Mouse (Mus musculus) right cerebral cortex, postnatal 36 days (tissue): ENCODE data around the gene Prdm1.

Experiments
- DNase-seq, 2 experiments: peaks; one replicate each; pipeline ENCODE4 v3.0.0; 2022; ENCODE audit warnings: low spot score in 2 of 2, mixed read lengths in 1 of 2

Prdm1 gene

GRCm38 (mm10) chr10:44418901-44419300 is 109.4 kb downstream of the Prdm1 start:
- DNase-seq: no peak

DNA sequence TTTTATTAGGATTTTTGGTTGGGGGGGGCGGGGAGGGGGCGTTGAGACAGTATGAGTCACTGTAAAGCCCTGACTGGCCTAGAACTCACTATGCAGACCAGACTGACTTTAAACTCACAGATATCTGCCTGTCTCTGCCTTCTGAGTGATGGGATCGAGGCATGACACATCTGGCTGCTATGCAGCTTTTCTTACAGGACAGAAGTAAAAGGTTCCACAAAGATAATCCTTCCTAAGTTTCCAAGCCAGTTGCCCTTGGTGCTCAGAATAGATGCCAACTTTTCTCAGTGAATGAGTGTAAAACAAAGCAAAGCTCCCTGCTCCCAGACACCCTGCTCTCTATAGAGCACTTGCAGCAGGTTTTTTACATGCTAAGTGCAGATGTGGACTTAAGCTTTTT is 112.7 kb downstream of the Prdm1 start:
- no peak for DNase-seq

DNA sequence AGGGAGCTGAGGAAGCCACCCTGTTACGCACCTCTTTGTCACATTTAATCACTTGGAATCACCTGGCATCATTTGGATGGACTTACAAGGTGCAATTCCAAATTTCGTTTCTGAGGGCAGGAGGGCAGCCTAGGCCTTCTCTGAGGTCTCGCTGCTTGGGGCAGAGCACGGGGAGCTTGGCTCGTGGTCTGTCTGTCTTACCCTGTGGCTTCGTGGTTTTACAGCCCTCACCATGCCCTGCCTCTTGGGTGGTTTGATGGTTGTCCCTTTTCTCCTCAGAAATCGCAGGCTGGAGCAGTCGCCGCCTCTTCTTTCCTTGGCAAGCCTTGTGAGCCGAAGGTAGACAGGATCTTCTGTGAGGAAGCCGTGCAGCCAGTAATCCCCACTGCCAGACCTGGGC is 118.3 kb downstream of the Prdm1 start:
- no peak for DNase-seq

DNA sequence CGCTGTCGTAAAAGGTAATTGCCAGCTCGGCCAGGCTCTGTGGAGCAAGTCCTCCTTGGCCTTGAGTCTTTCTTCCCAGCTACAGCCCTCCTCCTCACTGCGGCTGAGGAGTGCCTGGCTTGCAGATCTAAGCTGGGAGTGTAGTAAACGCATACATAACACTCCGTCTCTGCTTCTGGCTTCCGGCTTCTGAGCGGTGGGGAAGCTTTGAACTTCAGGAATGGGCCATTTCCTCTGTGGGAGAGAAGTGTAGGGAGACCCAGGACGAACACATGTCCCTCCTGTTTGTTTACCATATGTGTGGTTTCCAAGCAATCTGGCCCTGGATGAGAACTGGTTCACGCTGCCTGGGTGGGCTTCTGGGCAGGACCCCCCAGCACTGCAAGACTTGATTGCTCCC is 119.2 kb downstream of the Prdm1 start:
- DNase-seq: no peak

GRCm38 (mm10) chr10:44403415-44403814 is 124.9 kb downstream of the Prdm1 start:
- no peak for DNase-seq

DNA sequence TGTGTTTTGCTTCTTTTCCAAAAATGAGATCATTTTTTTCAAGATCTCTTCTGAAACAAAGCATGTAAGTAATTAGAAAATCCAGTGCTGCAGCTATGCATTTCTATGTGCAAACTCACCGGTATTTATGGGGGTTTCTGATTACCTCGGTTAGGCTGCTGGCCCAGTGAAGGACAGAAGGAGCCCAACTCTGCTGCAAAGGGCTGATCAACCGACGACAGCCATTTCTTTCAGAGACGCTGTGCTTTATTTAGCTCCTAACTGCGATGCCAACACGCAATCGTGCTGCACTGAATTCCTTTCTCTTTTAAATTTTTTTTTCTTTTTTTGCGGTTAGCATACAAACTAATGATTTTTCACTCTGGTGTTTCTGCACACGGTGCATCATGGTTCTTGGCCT is 126.7 kb downstream of the Prdm1 start:
- DNase-seq: no peak

DNA sequence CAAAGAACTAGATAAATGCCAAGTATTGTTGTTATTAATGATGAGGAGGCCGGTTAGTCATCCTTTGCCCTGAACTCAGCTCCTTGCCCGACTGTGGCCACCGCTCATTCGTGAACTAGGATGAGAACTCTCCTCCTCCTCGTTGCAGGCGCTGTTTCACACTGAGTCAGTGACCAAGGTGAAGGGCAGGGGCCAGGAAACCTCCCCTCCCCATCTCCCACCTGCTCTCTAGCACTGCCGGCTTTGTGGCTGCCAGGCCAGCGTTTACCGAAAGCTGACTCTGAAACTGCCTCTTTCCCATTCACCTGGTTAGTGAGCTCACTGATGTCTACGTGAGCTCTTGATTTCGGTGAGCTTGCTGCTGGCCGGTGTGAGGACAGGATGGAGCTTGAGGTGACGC is 127.7 kb downstream of the Prdm1 start:
- DNase-seq: no peak

GRCm38 (mm10) chr10:44400119-44400518 is 128.2 kb downstream of the Prdm1 start:
- no peak for DNase-seq

DNA sequence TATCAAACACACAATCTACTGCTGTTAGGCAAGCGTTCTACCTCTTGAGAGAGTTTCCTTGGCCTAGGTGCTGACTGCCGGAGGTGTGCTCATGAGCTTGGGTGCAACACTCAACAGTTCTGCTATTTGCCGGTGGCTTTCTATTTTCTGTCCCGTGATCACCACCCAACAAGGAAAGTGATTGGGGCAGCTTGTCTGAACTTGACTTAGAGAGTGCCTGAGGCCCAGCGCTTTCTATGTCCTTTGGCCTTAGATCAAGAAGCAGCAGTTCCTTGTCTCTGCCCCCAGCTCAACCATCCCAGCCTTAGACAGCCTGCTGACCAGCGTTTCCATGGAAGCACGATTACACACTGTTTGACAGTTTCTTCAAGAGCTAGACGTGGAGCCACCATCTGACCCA is 135.4 kb downstream of the Prdm1 start:
- DNase-seq: no peak

- no peak for DNase-seq
Measured at GRCm38 (mm10) chr10:44391509-44392290, 136.6 kb downstream of the Prdm1 start.

- no peak for DNase-seq
Measured at GRCm38 (mm10) chr10:44390286-44390685, 138.0 kb downstream of the Prdm1 start.

GRCm38 (mm10) chr10:44388706-44389233 is 139.5 kb downstream of the Prdm1 start:
- no peak for DNase-seq
